Mouse (Mus musculus) inflammation-experienced regulatory T-cells, adult 6 months (primary cell): ENCODE results near the gene Arid3a. TPM values are rescaled to one million over a fixed set of nuclear protein-coding genes. Genes with fewer than 3 reads are reported as not detected.

Experiments used
- ATAC-seq: one replicate; pipeline ENCODE4 v1.8.0; 2017
- polyA plus RNA-seq, 3 experiments: library from polyadenylated mRNA; unstranded; fragments of 100-300 nt; shearing (Covaris generic); gene quantifications; one replicate each; pipeline ENCODE4 v1.2.1; 2017

Gene Arid3a
- polyA plus RNA-seq, 3 experiments from 2014 or later: 2.1 to 3.5 (median 2.4) TPM

DNA sequence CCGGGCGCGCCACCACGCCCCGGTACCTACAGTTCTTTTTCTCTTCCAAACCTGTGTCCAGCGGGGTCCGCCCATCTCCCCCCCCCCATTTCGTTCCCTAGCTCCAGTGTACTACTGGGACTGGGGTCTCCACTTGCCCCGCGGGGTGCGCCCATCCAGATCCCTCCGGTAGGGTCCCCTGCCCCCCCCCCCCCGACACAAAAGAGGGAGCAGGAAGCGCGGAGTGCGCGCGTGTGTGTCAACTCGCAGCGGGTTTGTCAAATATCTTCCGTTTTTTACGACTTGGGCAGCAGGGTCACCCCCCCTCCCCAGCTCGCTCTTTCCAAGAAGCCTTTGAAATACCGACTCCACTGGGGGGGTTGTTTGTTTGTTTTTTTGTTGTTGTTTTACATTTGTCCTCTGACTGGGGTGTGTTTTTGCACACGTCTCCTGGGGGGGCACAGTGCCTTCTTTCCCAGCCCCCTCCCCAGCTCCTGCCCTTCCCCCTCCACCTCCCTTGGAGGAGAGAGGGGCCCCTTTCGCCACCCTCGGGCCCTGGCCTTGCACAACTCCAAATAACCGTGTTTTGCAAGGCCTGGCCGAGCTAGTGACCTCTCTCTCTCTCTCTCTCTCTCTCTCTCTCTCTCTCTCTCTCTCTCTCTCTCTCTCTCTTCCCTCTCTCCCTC is 1.3 kb downstream of the Arid3a start:
- no peak for ATAC-seq

GRCm38 (mm10) chr10:79928907-79929701 is 2.3 kb downstream of the Arid3a start:
- ATAC-seq: no peak

DNA sequence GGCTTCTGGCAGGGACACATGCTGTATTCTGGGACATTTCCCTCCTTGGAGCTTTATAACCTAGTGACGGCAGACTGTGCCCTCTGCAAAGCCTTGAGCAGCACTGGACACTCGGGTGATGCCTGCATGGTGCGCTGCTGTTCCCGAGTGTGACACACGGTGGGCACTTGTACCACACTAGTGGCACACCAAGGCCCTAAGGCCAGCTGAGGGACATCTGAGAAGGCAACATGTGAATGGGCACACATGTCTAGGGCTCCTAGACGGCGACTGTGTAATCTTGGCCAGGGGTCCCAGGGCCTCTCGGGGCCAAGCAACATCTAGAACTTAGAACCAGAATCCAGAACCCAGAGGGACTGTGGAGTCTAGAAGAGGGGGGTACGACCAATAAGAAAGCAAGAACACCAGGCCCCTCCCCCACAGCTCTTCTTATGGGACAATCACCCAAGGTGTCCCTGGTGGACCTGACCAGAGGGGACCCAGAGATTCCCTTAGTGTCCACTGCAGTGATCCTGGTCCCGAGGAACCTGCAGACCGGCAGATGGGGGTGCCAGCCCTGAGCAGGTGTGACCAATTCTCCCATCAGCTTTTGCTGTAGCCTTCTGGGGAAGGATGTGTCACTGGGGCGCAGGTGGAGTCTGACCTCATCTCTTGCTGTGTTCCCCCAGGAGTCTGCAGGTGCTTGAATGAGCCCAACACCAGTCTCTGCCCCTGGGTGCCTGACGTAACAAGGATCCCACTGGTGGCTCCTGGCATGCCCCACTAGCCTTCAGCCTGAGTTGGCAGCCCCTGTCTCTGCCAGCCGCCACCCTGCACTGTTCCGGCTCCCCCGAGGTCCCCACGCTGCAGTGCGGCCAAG is 3.4 kb downstream of the Arid3a start:
- no peak for ATAC-seq

DNA sequence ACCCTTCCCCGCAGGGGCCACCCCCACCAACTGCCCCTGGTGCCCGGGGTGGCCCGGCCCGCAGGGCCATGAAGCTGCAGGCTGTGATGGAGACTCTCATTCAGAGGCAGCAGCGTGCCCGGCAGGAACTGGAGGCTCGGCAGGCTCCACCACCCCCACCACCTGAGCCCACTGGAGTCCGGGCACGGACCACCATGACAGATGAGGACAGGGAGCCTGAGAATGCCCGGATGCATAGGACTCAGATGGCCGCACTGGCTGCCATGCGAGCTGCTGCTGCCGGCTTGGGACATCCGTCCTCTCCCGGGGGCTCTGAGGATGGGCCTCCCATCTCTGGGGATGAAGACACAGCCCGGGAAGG is 4.0 kb downstream of the Arid3a start:
- no peak for ATAC-seq

GRCm38 (mm10) chr10:79931797-79932196 is 5.0 kb downstream of the Arid3a start:
- no peak for ATAC-seq

DNA sequence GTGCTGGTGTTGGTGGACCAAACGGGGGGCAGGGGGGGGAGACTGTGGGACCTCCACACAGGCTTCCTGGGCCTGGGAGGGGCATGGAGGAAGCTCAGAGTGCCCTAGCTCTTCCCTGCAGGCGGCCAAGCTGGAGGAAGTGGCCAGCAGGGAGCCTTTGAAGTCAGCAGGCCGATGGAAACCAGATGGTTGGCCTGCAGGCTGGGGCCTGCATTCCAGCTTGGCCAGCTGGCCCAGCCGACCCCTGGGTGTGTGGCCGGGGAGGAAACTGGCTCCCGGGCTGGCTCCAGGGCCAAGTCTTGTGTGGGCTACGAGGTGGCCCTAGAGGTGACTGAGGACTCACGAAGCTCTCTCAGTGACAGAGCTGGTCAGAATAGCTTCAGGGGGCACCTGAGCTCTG is 5.9 kb downstream of the Arid3a start:
- no peak for ATAC-seq

GRCm38 (mm10) chr10:79933145-79933679 is 6.4 kb downstream of the Arid3a start:
- no peak for ATAC-seq

GRCm38 (mm10) chr10:79933861-79934260 is 7.0 kb downstream of the Arid3a start:
- ATAC-seq: no peak

DNA sequence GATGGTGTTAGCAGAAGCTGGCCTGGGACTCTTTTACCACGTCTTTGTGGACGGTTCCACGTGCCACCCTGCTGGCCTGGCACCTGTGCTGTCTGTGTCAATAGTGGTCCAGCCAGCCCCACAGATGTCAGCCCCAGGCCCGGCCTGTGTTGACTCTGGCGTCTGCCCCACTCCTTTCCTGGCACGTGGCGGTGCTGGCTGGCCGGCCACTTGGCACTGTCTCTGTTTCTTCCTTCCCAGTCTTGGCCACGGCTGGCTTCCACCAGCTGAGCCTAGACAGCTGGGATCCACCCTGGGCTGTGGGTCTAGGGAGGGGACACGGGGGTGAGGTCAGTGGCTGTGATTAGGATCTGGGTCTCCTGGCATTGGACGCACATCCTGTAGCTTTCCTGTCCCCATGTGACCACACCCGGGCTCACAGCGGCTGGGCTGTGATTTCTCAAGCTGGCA is 7.5 kb downstream of the Arid3a start:
- no peak for ATAC-seq

DNA sequence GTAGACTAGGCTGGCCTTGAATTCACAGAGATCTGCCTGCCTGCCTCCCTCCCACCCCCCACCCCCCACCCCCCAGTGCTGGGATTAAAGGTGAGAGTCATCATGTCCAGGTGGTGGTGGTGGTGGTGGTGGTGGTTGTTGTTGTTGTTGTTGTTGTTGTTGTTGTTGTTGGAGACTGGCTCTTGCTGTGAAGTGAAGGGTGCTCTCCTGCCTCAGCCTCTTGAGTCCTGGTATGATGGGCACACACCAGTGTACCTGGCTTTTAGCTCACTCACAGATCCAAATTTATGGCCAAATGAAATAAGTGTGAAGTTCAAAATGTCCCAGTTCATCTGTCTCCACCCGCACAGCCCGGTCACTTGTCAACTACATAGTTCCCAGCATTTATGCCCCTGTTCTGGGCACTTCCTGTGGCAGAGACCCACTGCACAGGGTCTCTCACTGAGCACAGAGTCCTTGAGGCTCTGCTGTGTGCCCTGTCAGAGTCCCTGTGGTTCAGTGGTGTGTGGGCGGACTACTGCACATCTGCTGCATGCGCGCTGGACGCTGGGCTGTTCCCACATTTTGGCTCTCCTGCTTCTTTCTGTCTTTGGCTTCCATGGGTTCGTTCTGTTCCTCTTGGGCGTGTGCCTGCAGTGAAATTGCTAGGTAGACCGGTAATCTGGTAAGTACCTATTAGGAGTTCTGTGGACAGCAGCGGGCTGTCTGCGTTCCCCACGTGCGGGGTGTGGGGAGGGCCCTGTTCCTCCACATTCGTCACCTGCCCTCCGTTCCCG is 8.1 kb downstream of the Arid3a start:
- no peak for ATAC-seq

DNA sequence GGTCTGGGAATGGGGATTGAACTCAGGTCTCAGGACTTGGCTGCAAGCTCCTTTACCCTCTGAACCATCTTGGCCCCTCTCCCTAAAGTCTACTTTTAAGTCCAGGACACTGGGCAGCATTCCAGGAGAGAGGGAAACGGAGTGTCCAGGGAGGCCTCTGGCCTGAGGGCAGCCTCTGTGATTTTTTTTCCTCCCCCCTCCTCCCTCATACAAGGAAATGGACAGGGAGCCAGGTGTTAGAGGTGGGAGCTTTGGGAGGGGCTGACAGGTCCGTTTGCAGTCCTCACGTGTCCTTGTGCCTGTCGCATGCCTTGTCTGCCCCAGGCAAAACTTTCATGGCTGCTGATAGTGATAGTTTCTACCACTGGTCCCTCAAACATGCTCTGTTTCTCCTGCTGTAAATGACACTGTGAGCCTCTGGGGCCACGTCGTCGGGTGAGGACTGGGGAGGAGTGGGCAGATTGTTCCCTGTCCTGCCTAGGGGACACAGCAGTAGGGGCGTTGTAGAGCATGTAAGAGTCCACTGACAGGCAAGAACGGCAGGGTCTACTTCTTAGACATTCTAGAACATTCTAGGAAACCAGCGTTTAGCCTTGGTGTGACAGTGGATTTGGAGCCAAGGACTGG is 9.6 kb downstream of the Arid3a start:
- no peak for ATAC-seq

DNA sequence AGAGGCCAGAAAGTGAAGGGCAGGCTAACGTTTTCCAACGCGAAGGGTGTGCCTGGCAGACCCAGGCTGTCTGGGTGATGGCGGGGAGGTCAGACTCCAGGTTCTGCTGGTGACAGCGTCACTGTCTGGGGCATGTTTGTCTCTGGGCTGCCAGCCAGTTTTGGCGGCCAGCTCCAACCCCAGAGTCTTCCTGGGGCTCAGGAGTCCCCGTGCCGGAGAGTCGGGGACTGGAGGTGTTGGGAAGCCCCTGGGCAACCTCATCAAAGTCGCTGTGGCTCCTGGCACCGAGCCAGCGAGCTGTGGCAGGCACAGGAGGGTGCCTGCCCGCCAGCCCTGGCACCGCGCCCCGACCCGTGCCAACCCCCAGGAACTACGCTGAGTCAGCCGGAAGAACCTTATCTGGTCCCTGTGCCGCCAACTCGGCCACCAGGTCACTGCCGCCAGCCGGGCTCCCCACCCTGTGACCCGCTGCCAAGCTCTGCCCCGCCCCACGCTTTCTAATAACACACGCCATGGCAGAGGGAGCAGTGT is 10.1 kb downstream of the Arid3a start:
- peak; percentile 84 for ATAC-seq

GRCm38 (mm10) chr10:79937775-79938526 is 11.1 kb downstream of the Arid3a start:
- no peak for ATAC-seq

GRCm38 (mm10) chr10:79940749-79941148 is 13.9 kb downstream of the Arid3a start:
- no peak for ATAC-seq

- ATAC-seq: no peak
These were observed 16.1 kb downstream of the Arid3a start for GRCm38 (mm10) chr10:79942988-79943387.

DNA sequence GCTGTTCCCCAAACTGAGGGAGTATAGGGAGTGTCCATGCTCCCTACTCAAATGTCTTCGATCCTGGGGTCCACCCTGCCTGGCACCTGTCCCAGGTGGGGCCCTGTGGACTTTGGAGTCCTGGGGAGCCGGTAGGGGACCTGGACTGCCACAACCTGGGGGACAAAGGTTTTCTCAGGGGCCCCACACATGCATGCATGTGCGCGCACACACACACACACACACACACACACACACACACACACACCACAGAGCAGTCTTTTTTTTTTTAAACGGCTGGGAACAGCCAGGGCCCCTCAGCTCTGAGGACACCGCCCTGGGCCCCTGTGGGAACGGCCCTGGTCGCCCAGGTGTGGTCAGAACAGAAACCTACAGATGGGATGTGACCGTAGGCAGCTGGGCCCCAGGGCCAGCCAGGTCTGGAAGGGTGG is 16.6 kb downstream of the Arid3a start:
- ATAC-seq: no peak

DNA sequence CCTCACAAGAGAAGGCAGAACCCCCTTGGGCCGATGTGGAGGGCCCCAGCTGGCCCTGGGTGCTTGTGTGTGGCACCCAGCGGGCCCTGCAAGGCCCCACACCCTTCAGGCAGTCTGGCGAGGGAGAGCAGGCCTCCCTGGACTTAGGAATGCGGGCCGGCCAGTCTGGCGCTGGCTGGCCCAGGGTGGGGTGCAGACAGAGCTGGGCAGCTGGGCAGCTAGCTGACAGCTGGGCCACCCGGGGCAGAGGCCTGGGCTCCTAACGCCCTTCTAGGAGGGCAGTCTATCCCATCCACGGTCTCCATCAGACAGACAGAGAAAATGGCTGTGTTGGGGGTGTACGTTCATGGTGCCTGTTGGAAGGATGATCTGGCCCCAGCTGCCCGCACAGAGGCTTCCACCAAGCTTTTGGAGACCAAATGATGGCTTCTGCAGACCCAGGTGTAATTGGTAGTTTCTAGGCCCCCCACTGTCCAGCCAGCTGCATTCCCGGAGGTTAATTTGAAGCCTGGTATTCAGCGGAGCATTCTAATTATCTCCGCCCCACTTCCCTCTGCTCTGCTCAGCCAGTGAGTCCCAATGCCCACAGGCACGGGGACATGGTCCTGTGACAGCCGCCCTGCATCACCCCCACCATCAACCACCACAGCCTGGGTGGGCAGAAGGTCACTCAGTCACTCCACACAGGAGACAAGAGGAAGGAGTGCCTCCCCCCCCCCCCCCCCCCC is 18.8 kb downstream of the Arid3a start:
- no peak for ATAC-seq

DNA sequence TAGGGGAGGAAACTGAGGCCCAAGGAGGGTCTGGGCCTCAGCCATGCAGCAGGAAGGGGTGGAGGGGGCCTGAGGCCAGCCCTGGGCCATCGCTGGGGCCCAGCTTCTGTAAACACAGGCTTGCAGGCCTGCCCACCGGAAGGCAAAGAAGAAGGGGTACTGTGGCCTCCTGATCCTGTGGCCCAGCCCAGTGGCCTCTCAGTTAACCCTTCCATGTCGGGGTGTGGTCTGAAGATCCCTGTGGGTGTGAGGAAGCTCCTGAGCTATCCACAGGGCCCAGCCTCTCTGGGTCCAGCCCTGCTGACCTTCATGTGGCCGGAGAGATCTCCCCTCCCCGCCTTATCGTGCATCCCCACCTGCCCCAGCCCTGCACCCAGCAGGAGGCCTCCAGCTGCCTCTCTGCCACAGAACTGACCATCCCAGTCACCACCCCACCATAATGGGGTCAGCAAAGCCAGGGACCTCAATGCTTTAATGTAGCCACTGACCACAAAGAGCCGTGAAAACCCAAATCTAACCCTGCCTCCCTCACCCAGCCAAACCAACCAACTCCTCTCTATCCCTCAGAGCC is 20.0 kb downstream of the Arid3a start:
- no peak for ATAC-seq

- no peak for ATAC-seq
These were observed 20.7 kb downstream of the Arid3a start for GRCm38 (mm10) chr10:79947502-79947901.

- ATAC-seq: no peak
These were observed 23.0 kb downstream of the Arid3a start for GRCm38 (mm10) chr10:79949873-79950272.
